Mouse (Mus musculus) MEL (cell line): Measurements from ENCODE around the gene Ppm1m. TPM values are rescaled to one million over a fixed set of nuclear protein-coding genes. Genes with fewer than 3 reads are reported as not detected.

ENCODE experiments used
- DNase-seq: peaks from one replicate; pipeline ENCODE4 v3.0.0; 2011; ENCODE audit warnings: low read depth, low spot score
- H3K27ac ChIP-seq: 2 replicates; pipeline ENCODE4 v1.5.1; 2012; ENCODE audit warnings: low read depth, mild to moderate bottlenecking, control low read depth, low read length, moderate library complexity; ENCODE audit not compliant: control insufficient read depth
- H3K27me3 ChIP-seq, 2 experiments: fragments of 150-350 bp in 1 of 2; sonication (generic) in 1 of 2; 2 replicates each; pipeline ENCODE4 v1.6.1; 2012; ENCODE audit warnings: low read length in 2 of 2, mild to moderate bottlenecking in 2 of 2, improper control_type of control experiment in 1 of 2, moderate library complexity in 1 of 2; ENCODE audit not compliant: insufficient read depth in 2 of 2, control insufficient read depth in 1 of 2
- H3K36me3 ChIP-seq, 2 experiments: 2 replicates each; pipeline ENCODE4 v1.6.1; 2012 to 2014; ENCODE audit warnings: low read length in 2 of 2, improper control_type of control experiment in 1 of 2, inconsistent platforms in 1 of 2, mild to moderate bottlenecking in 1 of 2; ENCODE audit not compliant: insufficient read depth in 2 of 2, control insufficient read depth in 1 of 2
- H3K4me1 ChIP-seq, 2 experiments: fragments of 150-350 bp in 1 of 2; sonication (generic) in 1 of 2; 2 replicates each; pipeline ENCODE4 v1.6.1; 2012; ENCODE audit warnings: low read length in 2 of 2, improper control_type of control experiment in 1 of 2, mild to moderate bottlenecking in 1 of 2; ENCODE audit not compliant: insufficient read depth in 2 of 2, control insufficient read depth in 1 of 2
- H3K4me3 ChIP-seq, 2 experiments: fragments of 150-350 bp in 1 of 2; sonication (generic) in 1 of 2; 2 replicates each; pipeline ENCODE4 v1.5.1; 2012; ENCODE audit warnings: low read depth in 2 of 2, low read length in 2 of 2, mild to moderate bottlenecking in 2 of 2, moderate library complexity in 2 of 2, control low read depth in 1 of 2, improper control_type of control experiment in 1 of 2; ENCODE audit not compliant: control insufficient read depth in 1 of 2, insufficient read depth in 1 of 2
- H3K79me2 ChIP-seq: 2 replicates; pipeline ENCODE4 v1.6.1; 2012; ENCODE audit warnings: mild to moderate bottlenecking, low read length, moderate library complexity; ENCODE audit not compliant: control insufficient read depth, poor library complexity, insufficient read depth
- H3K9ac ChIP-seq: 2 replicates; pipeline ENCODE4 v1.6.1; 2012; ENCODE audit warnings: low read depth, mild to moderate bottlenecking, control low read depth, low read length, moderate library complexity; ENCODE audit not compliant: control insufficient read depth, poor library complexity, severe bottlenecking
- H3K9me3 ChIP-seq: fragments of 150-350 bp; sonication (generic); replicated peaks from 2 replicates; pipeline ENCODE4 v1.6.1; 2012; ENCODE audit warnings: mild to moderate bottlenecking, low read length, improper control_type of control experiment, moderate library complexity; ENCODE audit not compliant: insufficient read depth
- CHD2 ChIP-seq: IDR thresholded peaks from 2 replicates; pipeline ENCODE4 v1.6.1; 2011; ENCODE audit warnings: low read length, improper control_type of control experiment
- E2F4 ChIP-seq: IDR thresholded peaks from 2 replicates; pipeline ENCODE4 v1.6.1; 2011; ENCODE audit warnings: low read depth, low read length, improper control_type of control experiment, borderline replicate concordance
- ELF1 ChIP-seq: IDR thresholded peaks from 2 replicates; pipeline ENCODE4 v1.6.1; 2014; ENCODE audit warnings: low read depth, mild to moderate bottlenecking, inconsistent platforms, low read length, improper control_type of control experiment, moderate library complexity
- EP300 ChIP-seq, 2 experiments: IDR thresholded peaks; 2 replicates each; pipeline ENCODE4 v1.6.1; 2011; ENCODE audit warnings: improper control_type of control experiment in 2 of 2, low read length in 2 of 2, low read depth in 1 of 2, mild to moderate bottlenecking in 1 of 2
- GABPA ChIP-seq: IDR thresholded peaks from 2 replicates; pipeline ENCODE4 v1.6.1; 2012; ENCODE audit warnings: low read depth, mild to moderate bottlenecking, inconsistent platforms, low read length, improper control_type of control experiment, moderate library complexity
- GATA1 ChIP-seq: IDR thresholded peaks from 2 replicates; pipeline ENCODE4 v1.6.1; 2011; ENCODE audit warnings: low read depth, low read length, improper control_type of control experiment
- HCFC1 ChIP-seq: IDR thresholded peaks from 2 replicates; pipeline ENCODE4 v1.6.1; 2012; ENCODE audit warnings: low read depth, mild to moderate bottlenecking, inconsistent platforms, low read length, improper control_type of control experiment, moderate library complexity
- KAT2A ChIP-seq: conservative IDR thresholded peaks from 2 replicates; pipeline ENCODE4 v1.6.1; 2012; ENCODE audit warnings: low read depth, low read length, improper control_type of control experiment, inconsistent platforms
- MAZ ChIP-seq: IDR thresholded peaks from 2 replicates; pipeline ENCODE4 v1.6.1; 2012; ENCODE audit warnings: low read depth, mild to moderate bottlenecking, inconsistent platforms, low read length, improper control_type of control experiment
- MXI1 ChIP-seq: IDR thresholded peaks from 2 replicates; pipeline ENCODE4 v1.6.1; 2011; ENCODE audit warnings: mild to moderate bottlenecking, low read depth, low read length, improper control_type of control experiment
- MYC ChIP-seq: IDR thresholded peaks from 2 replicates; pipeline ENCODE4 v1.6.1; 2011; ENCODE audit warnings: low read depth, mild to moderate bottlenecking, low read length, improper control_type of control experiment, moderate library complexity
- NELFE ChIP-seq: IDR thresholded peaks from 2 replicates; pipeline ENCODE4 v1.6.1; 2011; ENCODE audit warnings: low read depth, low read length, improper control_type of control experiment
- POLR2A ChIP-seq, 2 experiments: IDR thresholded peaks; 2 replicates each; pipeline ENCODE4 v1.6.1; 2011 to 2012; ENCODE audit warnings: low read length in 2 of 2, mild to moderate bottlenecking in 2 of 2, control low read depth in 1 of 2, improper control_type of control experiment in 1 of 2, low read depth in 1 of 2, moderate library complexity in 1 of 2; ENCODE audit not compliant: control insufficient read depth in 1 of 2, insufficient read depth in 1 of 2, poor library complexity in 1 of 2
- POLR2AphosphoS2 ChIP-seq: IDR thresholded peaks from 2 replicates; pipeline ENCODE4 v1.6.1; 2011; ENCODE audit warnings: low read length, improper control_type of control experiment
- POLR2AphosphoS5 ChIP-seq: IDR thresholded peaks from 2 replicates; pipeline ENCODE4 v1.6.1; 2012; ENCODE audit warnings: low read depth, borderline replicate concordance, mild to moderate bottlenecking, inconsistent platforms, low read length, moderate library complexity, mixed read lengths
- RAD21 ChIP-seq: IDR thresholded peaks from 2 replicates; pipeline ENCODE4 v1.6.1; 2011; ENCODE audit warnings: mild to moderate bottlenecking, low read depth, low read length, improper control_type of control experiment
- RCOR1 ChIP-seq: IDR thresholded peaks from 2 replicates; pipeline ENCODE4 v1.6.1; 2012; ENCODE audit warnings: low read depth, mild to moderate bottlenecking, inconsistent platforms, low read length, improper control_type of control experiment
- SIN3A ChIP-seq: IDR thresholded peaks from 2 replicates; pipeline ENCODE4 v1.6.1; 2012; ENCODE audit warnings: low read length, improper control_type of control experiment, inconsistent platforms
- SMC3 ChIP-seq: IDR thresholded peaks from 2 replicates; pipeline ENCODE4 v1.6.1; 2011; ENCODE audit warnings: low read depth, low read length, improper control_type of control experiment
- USF1 ChIP-seq: IDR thresholded peaks from 2 replicates; pipeline ENCODE4 v1.6.1; 2014; ENCODE audit warnings: low read depth, mild to moderate bottlenecking, inconsistent platforms, low read length, improper control_type of control experiment, moderate library complexity
- USF2 ChIP-seq, 2 experiments: IDR thresholded peaks; 2 replicates each; pipeline ENCODE4 v1.6.1; 2011 to 2012; ENCODE audit warnings: improper control_type of control experiment in 2 of 2, low read length in 2 of 2, borderline replicate concordance in 1 of 2, inconsistent platforms in 1 of 2, low read depth in 1 of 2, mild to moderate bottlenecking in 1 of 2; ENCODE audit not compliant: insufficient read depth in 1 of 2
- ZMIZ1 ChIP-seq: IDR thresholded peaks from 2 replicates; pipeline ENCODE4 v1.6.1; 2012; ENCODE audit warnings: low read depth, mild to moderate bottlenecking, inconsistent platforms, low read length, improper control_type of control experiment, moderate library complexity
- ZNF384 ChIP-seq: IDR thresholded peaks from 2 replicates; pipeline ENCODE4 v1.6.1; 2012; ENCODE audit warnings: low read depth, mild to moderate bottlenecking, inconsistent platforms, low read length, improper control_type of control experiment
- polyA plus RNA-seq, 2 experiments: library from polyadenylated mRNA; stranded (reverse) in 1 of 2; unstranded in 1 of 2; fragments of >175 nt in 1 of 2; fragments of >200 nt in 1 of 2; gene quantifications; 2 replicates each; pipeline versions ENCODE4 v1.2.1 to v1.2.4; 2012; ENCODE audit warnings: low replicate concordance in 2 of 2, low read depth in 1 of 2; ENCODE audit not compliant: insufficient read length in 2 of 2, insufficient read depth in 1 of 2, missing spikeins in 1 of 2
- total RNA-seq: library from RNA; depleted of rRNA; stranded (reverse); fragments of 300-350 nt; gene quantifications from 2 replicates; pipeline ENCODE4 v1.2.3, GENCODE M21; 2012

The Ppm1m gene
- total and polyA plus RNA-seq, 3 experiments, result 34.2 to 47.2 TPM; not detected in 1

DNA sequence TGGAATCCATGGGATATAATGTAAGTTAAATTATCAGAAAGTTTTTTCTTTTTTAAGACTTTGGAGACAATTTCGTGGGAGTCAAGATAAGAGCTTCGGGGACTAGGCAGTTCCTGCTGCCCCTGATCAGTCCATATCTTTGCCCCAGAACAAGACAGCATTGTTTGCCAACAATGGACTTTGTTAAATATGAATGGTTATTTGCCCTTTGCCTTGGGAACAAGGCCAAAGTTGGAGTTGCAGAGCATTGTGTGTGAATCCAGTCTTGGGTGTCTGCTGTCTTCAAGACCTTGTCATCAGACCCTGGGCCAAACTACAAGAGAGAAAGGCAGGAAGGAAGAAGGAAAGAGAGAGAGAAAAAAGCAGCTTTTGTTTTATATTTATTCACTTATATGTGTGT, 32.8 kb downstream of the Ppm1m start:
- 0 out of 2 replicates have a peak, but pooled peaks have one; percentile 18 for TF ChIP-seq GATA1
- TF ChIP-seq RCOR1, result no peak
- TF ChIP-seq POLR2AphosphoS5, result no peak
- DNase-seq, result no peak
- H3K79me2 ChIP-seq, result peaks cover 10% of the 10 kb centered on the region
- H3K4me1 ChIP-seq, result peaks cover 3 to 12% of the 10 kb centered on the region in 2 experiments
- H3K9me3 ChIP-seq, result no peaks in the 10 kb centered on the region
- no peaks in the 10 kb centered on the region for H3K27me3 ChIP-seq
- no peak overlapping the region for H3K4me3 ChIP-seq
- H3K27ac ChIP-seq, result no peak overlapping the region
- peaks cover 0 to 5% of the 10 kb centered on the region in 2 experiments; a peak in 2 of 4 replicates for H3K36me3 ChIP-seq
- no peak overlapping the region for H3K9ac ChIP-seq

DNA sequence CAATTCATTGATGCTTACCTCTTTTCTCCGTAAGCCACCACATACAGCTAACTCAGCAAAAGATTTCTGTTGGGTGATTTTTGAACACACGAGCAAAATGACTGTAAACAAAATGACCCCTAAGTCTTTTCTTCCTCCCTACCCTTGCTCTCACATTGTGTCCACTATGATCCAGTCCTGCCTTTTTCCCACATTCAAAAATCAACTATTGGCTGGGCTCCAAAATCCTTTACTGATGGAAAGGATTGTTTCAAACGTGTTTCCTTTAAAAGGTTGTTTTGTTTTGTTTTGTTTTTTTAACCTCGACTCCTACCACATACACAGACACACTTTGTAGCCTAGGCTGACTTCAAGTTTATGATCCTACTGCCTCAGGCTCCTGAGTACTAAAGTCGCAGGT, 39.1 kb downstream of the Ppm1m start:
- H3K27ac ChIP-seq, result peak overlapping the region; percentile 75
- H3K36me3 ChIP-seq, result peaks cover 0 to 2% of the 10 kb centered on the region in 2 experiments; a peak in 1 of 4 replicates
- no peaks in the 10 kb centered on the region for H3K27me3 ChIP-seq
- DNase-seq, result no peak
- peaks cover 2 to 6% of the 10 kb centered on the region in 2 experiments; a peak in 3 of 4 replicates for H3K4me1 ChIP-seq
- no peak for TF ChIP-seq ZNF384
- no peak for TF ChIP-seq GABPA
- no peak for TF ChIP-seq E2F4
- no peak for TF ChIP-seq USF2 (IDR thresholded peaks at IDR 0.05; ENCODE audit: borderline replicate concordance in 1 of 2, insufficient read depth in 1 of 2, low read depth in 1 of 2, low read length in 2 of 2)
- no peak for TF ChIP-seq SMC3
- TF ChIP-seq ELF1, result no peak
- TF ChIP-seq POLR2A (IDR thresholded peaks at IDR 0.05; ENCODE audit: control insufficient read depth in 1 of 2, insufficient read depth in 1 of 2, low read depth in 1 of 2, low read length in 2 of 2, poor library complexity in 1 of 2), result no peak
- no peak; the same call in 1 of the 2 replicates for TF ChIP-seq MXI1
- TF ChIP-seq RAD21, result no peak
- TF ChIP-seq MYC, result no peak
- no peaks in the 10 kb centered on the region; the same call in 1 of the 2 replicates for H3K79me2 ChIP-seq
- peak overlapping the region; percentile 73 to 77 for H3K4me3 ChIP-seq
- H3K9ac ChIP-seq, result peak overlapping the region; percentile 73
- no peaks in the 10 kb centered on the region for H3K9me3 ChIP-seq

DNA sequence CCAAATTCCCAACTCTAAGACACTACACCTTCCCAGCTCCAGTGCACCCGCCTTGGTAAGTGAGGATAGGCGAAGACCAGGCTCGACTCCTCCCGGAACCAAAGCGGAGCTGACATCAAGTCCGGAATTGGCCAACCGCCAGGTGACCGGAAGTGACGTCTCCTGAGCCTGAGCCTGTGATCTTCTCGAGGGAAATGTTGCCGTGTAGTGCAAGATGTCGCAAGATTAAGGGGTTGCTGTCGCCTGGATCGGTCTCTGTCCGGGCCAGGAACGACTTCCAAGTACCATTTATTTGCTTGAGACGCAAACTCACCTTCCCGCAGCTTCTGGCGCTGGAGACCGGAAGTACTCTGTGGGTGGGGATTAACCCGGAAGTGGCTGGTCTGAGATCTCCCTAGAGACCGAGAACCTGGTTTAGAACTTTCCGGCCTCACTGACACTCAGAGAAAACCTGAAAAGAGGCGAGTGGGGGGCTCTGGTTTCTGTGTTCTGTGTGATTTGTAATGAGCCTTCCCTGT, 39.7 kb downstream of the Ppm1m start:
- Histone ChIP-seq H3K36me3 (peaks cover 0 to 2% of the 10 kb centered on the region in 2 experiments; a peak in 1 of 4 replicates), H3K27me3 (no peaks in the 10 kb centered on the region), H3K27ac (peak overlapping the region; percentile 75), H3K4me1 (peaks cover 2 to 6% of the 10 kb centered on the region in 2 experiments; a peak in 3 of 4 replicates), H3K9me3 (no peaks in the 10 kb centered on the region), H3K4me3 (peak overlapping the region; percentile 73 to 77), H3K9ac (peak overlapping the region; percentile 73), H3K79me2 (no peaks in the 10 kb centered on the region; the same call in 1 of the 2 replicates)
- DNase-seq, result peak; percentile 85
- TF ChIP-seq KAT2A (no peak; the same call in 1 of the 2 replicates), POLR2AphosphoS2 (no peak), HCFC1 (peak; percentile 81), EP300 (IDR thresholded peaks at IDR 0.05; ENCODE audit: low read depth in 1 of 2, low read length in 2 of 2) (0 out of 4 replicates have a peak, but pooled peaks of 1 of the 2 experiments have one; percentile 3), NELFE (peak; percentile 66), SIN3A (peak; percentile 72; the same call in 1 of the 2 replicates), ELF1 (peak; percentile 96), CHD2 (peak; percentile 11; the same call in 1 of the 2 replicates), POLR2A (IDR thresholded peaks at IDR 0.05; ENCODE audit: control insufficient read depth in 1 of 2, insufficient read depth in 1 of 2, low read depth in 1 of 2, low read length in 2 of 2, poor library complexity in 1 of 2) (peak in 1 of 2 experiments; percentile 73; a peak in 3 of 4 replicates), USF1 (peak; percentile 47; the same call in 1 of the 2 replicates), RAD21 (no peak), ZMIZ1 (0 out of 2 replicates have a peak, but pooled peaks have one; percentile 41), POLR2AphosphoS5 (no peak), RCOR1 (no peak), MAZ (no peak), MXI1 (no peak), GATA1 (no peak), USF2 (IDR thresholded peaks at IDR 0.05; ENCODE audit: borderline replicate concordance in 1 of 2, insufficient read depth in 1 of 2, low read depth in 1 of 2, low read length in 2 of 2) (no peak)
